Mouse (Mus musculus): ENCODE measurements around the gene Fev.

The Fev gene

GRCm38 (mm10) chr1:74880785-74881360 is 4.3 kb downstream of the Fev start:
- peak; percentile 30 to 57 for DNase-seq (ENCODE audit: low spot score in 2 of 2)

GRCm38 (mm10) chr1:74877199-74877598 is 8.0 kb downstream of the Fev start:
- no peak for DNase-seq (ENCODE audit: low spot score in 2 of 2)

GRCm38 (mm10) chr1:74872218-74872617 is 13.0 kb downstream of the Fev start:
- DNase-seq (ENCODE audit: low spot score in 2 of 2), result no peak

- no peak for DNase-seq (ENCODE audit: low spot score in 2 of 2)
These were observed 23.4 kb downstream of the Fev start for GRCm38 (mm10) chr1:74861783-74862182.

GRCm38 (mm10) chr1:74859223-74859984 is 25.8 kb downstream of the Fev start:
- DNase-seq (ENCODE audit: low spot score in 2 of 2), result no peak

GRCm38 (mm10) chr1:74858805-74859204 is 26.4 kb downstream of the Fev start:
- no peak for DNase-seq (ENCODE audit: low spot score in 2 of 2)

GRCm38 (mm10) chr1:74858171-74858719 is 27.0 kb downstream of the Fev start:
- peak in 1 of 2 experiments; percentile 47 for DNase-seq (ENCODE audit: low spot score in 2 of 2)

- no peak for DNase-seq (ENCODE audit: low spot score in 2 of 2)
These were observed 27.5 kb downstream of the Fev start for GRCm38 (mm10) chr1:74857677-74858076.

GRCm38 (mm10) chr1:74857201-74857600 is 28.0 kb downstream of the Fev start:
- DNase-seq (ENCODE audit: low spot score in 2 of 2), result no peak

GRCm38 (mm10) chr1:74856791-74857190 is 28.4 kb downstream of the Fev start:
- no peak for DNase-seq (ENCODE audit: low spot score in 2 of 2)

- no peak for DNase-seq (ENCODE audit: low spot score in 2 of 2)
These were observed 28.8 kb downstream of the Fev start for GRCm38 (mm10) chr1:74856439-74856720.

GRCm38 (mm10) chr1:74855651-74856438 is 29.4 kb downstream of the Fev start:
- DNase-seq (ENCODE audit: low spot score in 2 of 2), result peak in 1 of 2 experiments; percentile 11

- no peak for DNase-seq (ENCODE audit: low spot score in 2 of 2)
These were observed 30.1 kb downstream of the Fev start for GRCm38 (mm10) chr1:74855156-74855555.

GRCm38 (mm10) chr1:74854306-74855056 is 30.7 kb downstream of the Fev start, which contains the start of gene Cdk5r2:
Cdk5r2 (plus strand) TSS chr1:74854934.
- DNase-seq (ENCODE audit: low spot score in 2 of 2), result peak; percentile 61 to 74

GRCm38 (mm10) chr1:74851001-74851775 is 34.0 kb downstream of the Fev start:
- DNase-seq (ENCODE audit: low spot score in 2 of 2), result no peak

GRCm38 (mm10) chr1:74850251-74850650 is 35.0 kb downstream of the Fev start:
- DNase-seq (ENCODE audit: low spot score in 2 of 2), result no peak

- DNase-seq (ENCODE audit: low spot score in 2 of 2), result no peak
These were observed 36.3 kb downstream of the Fev start for GRCm38 (mm10) chr1:74848946-74849345.

- DNase-seq (ENCODE audit: low spot score in 2 of 2), result no peak
These were observed 38.9 kb downstream of the Fev start for GRCm38 (mm10) chr1:74846341-74846740.

- DNase-seq (ENCODE audit: low spot score in 2 of 2), result no peak
These were observed 42.1 kb downstream of the Fev start for GRCm38 (mm10) chr1:74843090-74843489.

- no peak for DNase-seq (ENCODE audit: low spot score in 2 of 2)
These were observed 52.0 kb downstream of the Fev start for GRCm38 (mm10) chr1:74833255-74833654.

Measured in urinary bladder, adult 18-20 months (tissue).